Mouse (Mus musculus) bone marrow, adult 2 months (tissue): ENCODE data around the gene Gpn2. TPM values are rescaled to one million over a fixed set of nuclear protein-coding genes. Genes with fewer than 3 reads are reported as not detected.

Experiments used
- H3K27ac ChIP-seq: fragments of 200-500 bp; 2 replicates; pipeline ENCODE4 v1.5.1; 2012; ENCODE audit warnings: low read depth, mild to moderate bottlenecking, control low read depth, inconsistent platforms, low read length; ENCODE audit not compliant: control insufficient read depth, poor library complexity, insufficient read depth
- H3K4me1 ChIP-seq: fragments of 200-500 bp; 2 replicates; pipeline ENCODE4 v1.6.1; 2011; ENCODE audit warnings: low read length; ENCODE audit not compliant: control insufficient read depth, insufficient read depth
- H3K4me3 ChIP-seq: fragments of 200-500 bp; replicated peaks from 2 replicates; pipeline ENCODE3; 2011; ENCODE audit warnings: mild to moderate bottlenecking, low read depth, low read length, control low read depth; ENCODE audit not compliant: control insufficient read depth
- CTCF ChIP-seq: fragments of 200-500 bp; IDR thresholded peaks from 2 replicates; pipeline ENCODE4 v1.5.1; 2011; ENCODE audit warnings: low read length, control low read depth; ENCODE audit not compliant: control insufficient read depth, insufficient read depth
- POLR2A ChIP-seq: fragments of 200-500 bp; IDR thresholded peaks from 2 replicates; pipeline ENCODE4 v1.6.1; 2011; ENCODE audit warnings: low read depth, mild to moderate bottlenecking, control low read depth, low read length, borderline replicate concordance; ENCODE audit not compliant: control insufficient read depth
- WGBS: fragments of 180-500 bp; shearing (Covaris S2); methylation state at CpG from one replicate; pipeline ENCODE4 v1.1.7; 2018; 5-methylcytosine and 5-hydroxymethylcytosine counted together
- polyA plus RNA-seq: library from polyadenylated mRNA; stranded (reverse); fragments of >200 nt; gene quantifications from 2 replicates; pipeline ENCODE4 v1.2.4, GENCODE M21; 2011; ENCODE audit warnings: low replicate concordance; ENCODE audit not compliant: missing spikeins, insufficient read depth, insufficient read length

The Gpn2 gene
- polyA plus RNA-seq, 1 experiment, result 15.9 TPM

- WGBS, result 34% methylated on average over 4 of the region's 4 CpGs
- no peak overlapping the region for H3K4me3 ChIP-seq
Observed at GRCm38 (mm10) chr4:133598616-133599015, 14.5 kb downstream of the Gpn2 start.

GRCm38 (mm10) chr4:133599116-133599515 is 15.0 kb downstream of the Gpn2 start:
- TF ChIP-seq CTCF, result no peak
- no peak for TF ChIP-seq POLR2A
- Histone ChIP-seq H3K27ac (peak overlapping the region; percentile 45), H3K4me3 (peak overlapping the region; percentile 79), H3K4me1 (no peaks in the 10 kb centered on the region; the same call in 1 of the 2 replicates)
- 16% methylated on average over 7 of the region's 7 CpGs for WGBS

More at GRCm38 (mm10) chr4:133598616-133599015, 14.5 kb downstream of the Gpn2 start:
- no peak overlapping the region for H3K27ac ChIP-seq
- no peaks in the 10 kb centered on the region; the same call in 1 of the 2 replicates for H3K4me1 ChIP-seq
- TF ChIP-seq CTCF (no peak), POLR2A (no peak)

- Histone ChIP-seq H3K27ac (peak overlapping the region; percentile 45), H3K4me1 (no peaks in the 10 kb centered on the region; the same call in 1 of the 2 replicates)
- TF ChIP-seq POLR2A (no peak; the same call in 1 of the 2 replicates), CTCF (no peak)
Observed at GRCm38 (mm10) chr4:133599571-133600073, 15.5 kb downstream of the Gpn2 start.

GRCm38 (mm10) chr4:133600306-133600705 is 16.1 kb downstream of the Gpn2 start:
- H3K4me1 ChIP-seq, result no peaks in the 10 kb centered on the region; the same call in 1 of the 2 replicates
- 22% methylated on average over 9 of the region's 9 CpGs for WGBS
- peak overlapping the region; percentile 1 for H3K4me3 ChIP-seq
- TF ChIP-seq CTCF, result no peak
- H3K27ac ChIP-seq, result no peak overlapping the region

More at GRCm38 (mm10) chr4:133599571-133600073, 15.5 kb downstream of the Gpn2 start:
- WGBS, result under 1% methylated on average over 49 of the region's 50 CpGs
- H3K4me3 ChIP-seq, result peak overlapping the region; percentile 79

DNA sequence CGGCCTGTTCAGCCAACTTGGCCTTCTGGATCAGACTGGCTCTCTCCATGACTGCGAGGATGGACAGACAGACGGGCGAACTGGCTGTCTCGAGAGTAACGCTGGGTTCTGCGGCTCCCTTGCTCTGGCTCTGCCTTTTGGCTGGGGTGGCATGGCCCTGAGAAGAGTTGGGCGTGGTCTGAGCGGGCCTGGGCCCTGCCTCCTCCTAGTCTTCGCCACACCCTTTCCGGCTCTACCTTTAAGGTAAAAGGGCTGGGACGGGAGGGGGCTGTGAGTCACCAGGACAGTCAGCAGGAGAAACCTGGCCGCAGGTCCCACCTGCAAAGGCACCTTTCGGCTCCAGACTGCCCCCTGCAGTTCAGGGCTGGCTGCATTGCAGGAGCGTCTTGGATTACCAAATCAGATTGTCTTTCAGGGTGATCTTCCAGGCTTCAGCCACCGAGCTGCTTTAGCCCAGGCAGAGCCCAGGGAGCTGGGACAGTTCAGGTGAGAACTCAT is 17.6 kb downstream of the Gpn2 start, which contains the start of gene Sfn:
Gene Sfn (minus strand): TSS at position 448 of the 498 bp plus-strand sequence.
- TF ChIP-seq CTCF (peak; percentile 61), POLR2A (no peak)
- Histone ChIP-seq H3K4me1 (no peaks in the 10 kb centered on the region; the same call in 1 of the 2 replicates), H3K4me3 (no peak within 1 kb of the TSS), H3K27ac (no peak within 1 kb of the TSS)
- WGBS, result 9% methylated on average over 16 of the region's 16 CpGs

DNA sequence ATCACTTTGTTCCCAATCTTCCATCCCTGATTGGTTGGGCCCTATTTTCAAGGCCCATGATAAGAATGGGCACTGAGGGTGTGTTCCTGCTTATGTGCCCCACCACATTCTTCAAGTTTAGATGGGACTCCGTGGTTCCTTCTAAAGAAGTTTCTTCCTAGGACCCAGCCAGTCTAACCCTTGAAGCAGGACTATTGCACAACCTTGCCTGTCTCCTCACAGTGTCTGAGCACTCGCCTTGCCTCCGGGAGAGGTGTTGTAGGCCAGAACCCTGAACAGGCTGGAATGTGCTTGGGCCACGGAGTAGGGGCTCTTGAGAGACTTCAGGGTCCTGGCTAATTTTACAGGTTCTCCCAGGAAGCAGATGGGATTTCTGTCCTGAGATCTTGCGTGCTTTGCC is 18.9 kb downstream of the Gpn2 start:
- Histone ChIP-seq H3K4me1 (no peaks in the 10 kb centered on the region; the same call in 1 of the 2 replicates), H3K27ac (no peak overlapping the region), H3K4me3 (no peak overlapping the region)
- no peak for TF ChIP-seq POLR2A
- TF ChIP-seq CTCF, result no peak
- 67% methylated on average over 5 of the region's 5 CpGs for WGBS

DNA sequence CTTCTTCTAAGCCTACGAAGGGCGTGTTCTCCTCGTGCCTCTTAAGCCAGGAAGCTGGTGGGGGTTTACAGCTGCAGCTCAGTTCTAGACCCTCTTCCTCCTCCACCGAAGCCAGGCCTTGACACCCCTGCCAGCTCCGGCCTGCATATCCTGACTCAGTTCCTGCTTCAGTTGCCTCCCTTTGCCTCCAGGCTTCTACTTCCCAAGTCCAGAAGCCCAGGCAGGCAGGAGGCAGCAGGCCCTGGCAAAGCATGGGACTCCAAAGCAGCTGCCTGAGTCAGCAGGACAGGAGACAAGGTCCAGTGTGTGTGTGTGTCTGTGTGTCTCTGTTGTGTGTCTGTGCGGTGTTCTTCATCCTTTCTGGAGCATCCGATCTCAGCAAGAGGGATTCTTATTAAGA is 20.0 kb downstream of the Gpn2 start:
- TF ChIP-seq POLR2A (no peak), CTCF (no peak)
- Histone ChIP-seq H3K4me3 (no peak overlapping the region), H3K4me1 (no peaks in the 10 kb centered on the region; the same call in 1 of the 2 replicates), H3K27ac (no peak overlapping the region)
- WGBS, result 81% methylated on average over 7 of the region's 7 CpGs

DNA sequence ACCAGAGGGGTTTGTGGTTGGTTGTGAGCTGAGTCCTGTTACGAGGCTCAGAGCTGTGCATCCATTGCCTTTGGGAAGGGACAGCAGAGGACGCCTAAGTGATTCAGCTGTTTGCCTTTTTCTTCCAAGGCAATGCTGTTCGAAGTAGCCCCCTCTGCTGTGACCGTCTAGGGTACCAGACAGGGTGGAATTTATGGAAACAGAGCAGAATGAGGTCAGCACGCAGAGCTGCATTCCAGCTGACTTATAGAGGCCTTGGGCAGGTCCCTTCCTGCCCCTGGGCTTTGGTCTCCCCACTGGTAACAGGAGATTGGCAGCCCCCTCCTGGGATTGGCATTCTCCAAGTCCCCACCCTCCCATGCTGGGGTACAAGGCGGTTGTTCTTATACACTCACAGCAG is 20.7 kb downstream of the Gpn2 start:
- TF ChIP-seq POLR2A, result no peak
- TF ChIP-seq CTCF, result no peak
- no peaks in the 10 kb centered on the region; the same call in 1 of the 2 replicates for H3K4me1 ChIP-seq
- H3K4me3 ChIP-seq, result no peak overlapping the region
- WGBS, result 88% methylated on average over 6 of the region's 6 CpGs
- no peak overlapping the region for H3K27ac ChIP-seq

GRCm38 (mm10) chr4:133605330-133605729 is 21.2 kb downstream of the Gpn2 start:
- H3K4me1 ChIP-seq, result no peaks in the 10 kb centered on the region; the same call in 1 of the 2 replicates
- H3K27ac ChIP-seq, result no peak overlapping the region
- no peak overlapping the region for H3K4me3 ChIP-seq
- no peak for TF ChIP-seq CTCF
- no peak for TF ChIP-seq POLR2A
- WGBS, result 77% methylated on average over 9 of the region's 9 CpGs
